Mouse (Mus musculus): ENCODE data around the gene Mab21l3. TPM values are rescaled to one million over a fixed set of nuclear protein-coding genes. Genes with fewer than 3 reads are reported as not detected.

The Mab21l3 gene
- polyA plus RNA-seq, 1 experiment, result 0.05 TPM

DNA sequence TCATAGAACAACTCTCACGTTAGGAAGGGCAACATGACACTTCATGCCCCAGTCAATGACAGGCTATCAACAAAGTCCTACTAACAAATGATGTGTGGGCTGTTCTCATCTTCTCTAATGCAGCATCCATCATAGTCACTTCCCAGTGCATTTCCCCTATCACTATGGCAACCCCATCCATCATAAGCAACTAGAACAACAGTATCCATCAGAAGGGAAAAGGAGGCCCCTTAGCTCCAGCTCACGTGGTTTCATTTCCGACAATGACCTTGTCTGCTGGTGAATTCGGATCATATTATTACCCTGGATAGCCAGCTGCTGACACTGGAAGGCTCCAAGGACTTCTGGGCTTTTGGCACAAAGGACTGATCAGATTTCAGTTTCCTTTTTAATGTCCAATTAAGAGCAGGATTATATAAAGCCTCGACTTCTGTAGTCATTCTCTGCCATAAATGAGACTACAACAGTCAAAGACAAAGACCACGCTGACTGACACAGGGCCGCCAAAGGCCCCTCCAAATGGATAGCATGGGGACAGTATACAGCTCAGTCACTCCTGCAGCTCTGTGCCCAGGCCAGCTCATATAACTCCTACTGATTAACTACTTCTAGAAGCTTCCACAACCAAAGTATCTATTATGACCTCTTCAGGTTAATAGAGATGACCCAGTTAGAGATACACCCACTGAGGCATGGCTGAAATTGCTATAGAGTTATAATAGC is 6.2 kb downstream of the Mab21l3 start:
- Histone ChIP-seq H3K4me3 (ENCODE audit: control insufficient read depth, low read depth, low read length) (no peak overlapping the region), H3K27me3 (ENCODE audit: control insufficient read depth, insufficient read depth, low read length) (no peaks in the 10 kb centered on the region), H3K27ac (ENCODE audit: control insufficient read depth, insufficient read depth, low read depth, low read length) (no peak overlapping the region), H3K36me3 (ENCODE audit: control insufficient read depth, insufficient read depth, low read length) (no peaks in the 10 kb centered on the region), H3K4me1 (ENCODE audit: control insufficient read depth, insufficient read depth, low read length) (no peaks in the 10 kb centered on the region)
- TF ChIP-seq CTCF (IDR thresholded peaks at IDR 0.05; ENCODE audit: control insufficient read depth, insufficient read depth, insufficient replicate concordance, low read depth, low read length) (no peak), POLR2A (IDR thresholded peaks at IDR 0.05; ENCODE audit: control insufficient read depth, low read depth, low read length) (no peak)

DNA sequence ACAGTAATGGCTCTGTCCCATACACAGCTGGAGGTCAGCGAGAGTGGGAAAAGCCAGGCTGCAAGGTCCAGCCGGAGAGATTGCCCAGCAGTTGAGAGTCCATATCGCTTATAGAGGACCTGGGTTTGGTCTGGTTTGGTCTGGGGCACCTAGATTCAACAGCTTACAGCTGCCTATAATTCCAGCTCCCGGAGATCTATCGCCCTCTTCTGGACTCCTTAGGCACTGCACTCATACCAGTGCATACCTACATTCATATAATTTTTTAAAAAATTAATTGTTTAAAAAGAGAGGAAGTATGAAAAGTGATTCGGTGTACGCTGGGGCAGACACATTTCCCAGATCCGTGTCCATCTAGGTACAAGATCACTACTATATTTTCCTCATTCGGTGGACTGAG is 9.4 kb downstream of the Mab21l3 start:
- no peaks in the 10 kb centered on the region for H3K36me3 ChIP-seq (ENCODE audit: control insufficient read depth, insufficient read depth, low read length)
- no peak overlapping the region for H3K4me3 ChIP-seq (ENCODE audit: control insufficient read depth, low read depth, low read length)
- H3K4me1 ChIP-seq (ENCODE audit: control insufficient read depth, insufficient read depth, low read length), result no peaks in the 10 kb centered on the region; the same call in 1 of the 2 replicates
- H3K27me3 ChIP-seq (ENCODE audit: control insufficient read depth, insufficient read depth, low read length), result no peaks in the 10 kb centered on the region
- TF ChIP-seq CTCF (IDR thresholded peaks at IDR 0.05; ENCODE audit: control insufficient read depth, insufficient read depth, insufficient replicate concordance, low read depth, low read length) (no peak), POLR2A (IDR thresholded peaks at IDR 0.05; ENCODE audit: control insufficient read depth, low read depth, low read length) (no peak)
- no peak overlapping the region for H3K27ac ChIP-seq (ENCODE audit: control insufficient read depth, insufficient read depth, low read depth, low read length)

- no peak overlapping the region for H3K4me3 ChIP-seq (ENCODE audit: control insufficient read depth, low read depth, low read length)
- H3K27me3 ChIP-seq (ENCODE audit: control insufficient read depth, insufficient read depth, low read length), result no peaks in the 10 kb centered on the region
- H3K4me1 ChIP-seq (ENCODE audit: control insufficient read depth, insufficient read depth, low read length), result no peaks in the 10 kb centered on the region; the same call in 1 of the 2 replicates
- H3K27ac ChIP-seq (ENCODE audit: control insufficient read depth, insufficient read depth, low read depth, low read length), result no peak overlapping the region
- no peaks in the 10 kb centered on the region for H3K36me3 ChIP-seq (ENCODE audit: control insufficient read depth, insufficient read depth, low read length)
- TF ChIP-seq POLR2A (IDR thresholded peaks at IDR 0.05; ENCODE audit: control insufficient read depth, low read depth, low read length) (no peak), CTCF (IDR thresholded peaks at IDR 0.05; ENCODE audit: control insufficient read depth, insufficient read depth, insufficient replicate concordance, low read depth, low read length) (no peak)
These were observed 11.8 kb downstream of the Mab21l3 start for GRCm38 (mm10) chr3:101836971-101837370.

DNA sequence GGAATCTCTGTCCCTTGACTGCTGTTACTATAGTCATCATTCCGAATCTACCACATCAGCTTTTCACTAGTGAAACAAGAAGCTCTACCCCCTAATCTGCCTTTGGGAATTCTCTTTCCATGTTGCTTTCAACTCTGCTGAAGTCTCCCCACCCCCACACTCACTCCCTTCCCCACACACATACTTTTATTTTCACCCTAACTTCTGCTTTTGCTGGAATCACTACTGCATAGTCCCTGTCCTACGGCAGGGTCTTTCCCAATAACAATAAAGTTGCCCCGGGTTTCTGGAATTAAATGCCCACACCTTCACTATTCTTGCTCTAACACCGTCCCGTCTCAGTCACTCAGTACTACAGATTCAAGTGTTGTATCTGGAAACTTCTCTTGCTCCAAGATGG is 12.2 kb downstream of the Mab21l3 start:
- Histone ChIP-seq H3K4me3 (ENCODE audit: control insufficient read depth, low read depth, low read length) (no peak overlapping the region), H3K27me3 (ENCODE audit: control insufficient read depth, insufficient read depth, low read length) (no peaks in the 10 kb centered on the region), H3K4me1 (ENCODE audit: control insufficient read depth, insufficient read depth, low read length) (peaks cover 1% of the 10 kb centered on the region; the same call in 1 of the 2 replicates), H3K27ac (ENCODE audit: control insufficient read depth, insufficient read depth, low read depth, low read length) (no peak overlapping the region), H3K36me3 (ENCODE audit: control insufficient read depth, insufficient read depth, low read length) (no peaks in the 10 kb centered on the region)
- TF ChIP-seq POLR2A (IDR thresholded peaks at IDR 0.05; ENCODE audit: control insufficient read depth, low read depth, low read length), result no peak
- no peak for TF ChIP-seq CTCF (IDR thresholded peaks at IDR 0.05; ENCODE audit: control insufficient read depth, insufficient read depth, insufficient replicate concordance, low read depth, low read length)

DNA sequence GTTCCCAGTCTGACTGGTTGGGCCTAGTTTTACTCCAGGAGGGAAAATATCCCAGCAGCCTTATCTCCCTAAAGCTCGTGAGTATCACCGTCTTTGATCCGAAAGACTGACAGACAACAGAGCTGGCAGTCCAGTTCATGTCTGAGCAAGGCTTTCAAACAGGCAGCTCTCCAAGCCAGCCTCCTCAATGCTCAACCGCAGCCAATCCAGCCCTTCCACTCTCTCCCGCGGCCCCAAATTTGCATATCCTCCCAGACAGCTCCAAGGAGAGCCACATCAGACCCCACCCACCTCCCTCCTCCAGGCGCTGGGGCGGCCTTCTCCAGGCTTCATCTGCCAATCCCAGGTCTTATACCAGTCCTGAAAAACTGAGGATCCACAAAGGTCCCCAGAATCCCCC is 12.7 kb downstream of the Mab21l3 start:
- Histone ChIP-seq H3K4me3 (ENCODE audit: control insufficient read depth, low read depth, low read length) (no peak overlapping the region), H3K4me1 (ENCODE audit: control insufficient read depth, insufficient read depth, low read length) (peaks cover 2% of the 10 kb centered on the region; the same call in 1 of the 2 replicates), H3K27me3 (ENCODE audit: control insufficient read depth, insufficient read depth, low read length) (no peaks in the 10 kb centered on the region), H3K27ac (ENCODE audit: control insufficient read depth, insufficient read depth, low read depth, low read length) (no peak overlapping the region), H3K36me3 (ENCODE audit: control insufficient read depth, insufficient read depth, low read length) (no peaks in the 10 kb centered on the region)
- TF ChIP-seq POLR2A (IDR thresholded peaks at IDR 0.05; ENCODE audit: control insufficient read depth, low read depth, low read length), result no peak
- no peak for TF ChIP-seq CTCF (IDR thresholded peaks at IDR 0.05; ENCODE audit: control insufficient read depth, insufficient read depth, insufficient replicate concordance, low read depth, low read length)

GRCm38 (mm10) chr3:101831189-101831858 is 17.4 kb downstream of the Mab21l3 start:
- peaks cover 2% of the 10 kb centered on the region; the same call in 1 of the 2 replicates for H3K4me1 ChIP-seq (ENCODE audit: control insufficient read depth, insufficient read depth, low read length)
- TF ChIP-seq CTCF (IDR thresholded peaks at IDR 0.05; ENCODE audit: control insufficient read depth, insufficient read depth, insufficient replicate concordance, low read depth, low read length) (no peak), POLR2A (IDR thresholded peaks at IDR 0.05; ENCODE audit: control insufficient read depth, low read depth, low read length) (no peak)
- H3K4me3 ChIP-seq (ENCODE audit: control insufficient read depth, low read depth, low read length), result no peak overlapping the region
- H3K27me3 ChIP-seq (ENCODE audit: control insufficient read depth, insufficient read depth, low read length), result no peaks in the 10 kb centered on the region
- H3K36me3 ChIP-seq (ENCODE audit: control insufficient read depth, insufficient read depth, low read length), result no peaks in the 10 kb centered on the region
- no peak overlapping the region for H3K27ac ChIP-seq (ENCODE audit: control insufficient read depth, insufficient read depth, low read depth, low read length)

DNA sequence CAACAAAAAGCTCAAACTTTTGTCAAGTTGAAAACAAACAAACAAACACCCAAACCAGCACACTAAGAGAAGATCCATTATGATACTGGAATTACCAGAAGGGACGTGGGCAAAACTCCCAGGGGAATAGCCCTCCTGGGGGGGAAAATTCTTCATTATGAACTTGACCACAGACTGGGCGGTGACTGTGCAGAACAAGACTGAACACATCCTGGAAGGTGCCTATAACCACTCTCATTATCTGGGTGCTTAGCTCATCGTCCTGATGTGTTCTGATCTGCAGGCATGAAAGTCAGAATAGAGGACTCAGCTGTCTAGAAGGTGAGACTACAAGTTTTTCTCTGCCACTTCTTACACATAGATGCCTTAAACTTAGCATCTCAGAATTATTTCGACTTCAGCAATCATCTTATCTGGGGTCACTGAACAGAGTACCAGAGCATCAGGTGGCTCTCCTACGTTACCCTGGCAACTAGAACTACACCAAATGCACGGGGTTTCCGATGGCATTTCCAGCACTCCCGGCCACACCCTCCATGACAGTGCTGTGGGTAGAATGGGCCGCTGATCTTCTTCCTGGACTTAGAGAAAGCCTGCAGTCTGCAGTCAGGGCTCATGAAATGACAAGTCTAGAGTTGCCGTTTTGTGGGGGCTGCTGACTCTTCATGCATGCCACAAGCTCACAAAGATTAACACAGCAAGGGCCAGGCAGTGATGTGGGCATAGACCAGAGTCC is 18.7 kb downstream of the Mab21l3 start:
- Histone ChIP-seq H3K4me1 (ENCODE audit: control insufficient read depth, insufficient read depth, low read length) (peaks cover 2% of the 10 kb centered on the region; the same call in 1 of the 2 replicates), H3K27ac (ENCODE audit: control insufficient read depth, insufficient read depth, low read depth, low read length) (no peak overlapping the region), H3K4me3 (ENCODE audit: control insufficient read depth, low read depth, low read length) (no peak overlapping the region), H3K36me3 (ENCODE audit: control insufficient read depth, insufficient read depth, low read length) (no peaks in the 10 kb centered on the region), H3K27me3 (ENCODE audit: control insufficient read depth, insufficient read depth, low read length) (no peaks in the 10 kb centered on the region)
- TF ChIP-seq POLR2A (IDR thresholded peaks at IDR 0.05; ENCODE audit: control insufficient read depth, low read depth, low read length) (no peak), CTCF (IDR thresholded peaks at IDR 0.05; ENCODE audit: control insufficient read depth, insufficient read depth, insufficient replicate concordance, low read depth, low read length) (no peak)
